Mouse (Mus musculus): ENCODE data around the gene Hist1h2bl. TPM values are rescaled to one million over a fixed set of nuclear protein-coding genes. Genes with fewer than 3 reads are reported as not detected.

Gene Hist1h2bl
- polyA plus RNA-seq, 1 experiment: 3.6 TPM

- peaks cover 24% of the 10 kb centered on the region for H3K4me1 ChIP-seq
- no peak for TF ChIP-seq GATA1 (IDR thresholded peaks at IDR 0.05; ENCODE audit: borderline replicate concordance, low read length)
- no peak for TF ChIP-seq FLI1 (IDR thresholded peaks at IDR 0.05; ENCODE audit: low read length)
- no peak overlapping the region for H3K4me3 ChIP-seq (replicated peaks)
- peaks cover 2% of the 10 kb centered on the region for H3K27me3 ChIP-seq (replicated peaks)
- H3K36me3 ChIP-seq (replicated peaks; ENCODE audit: low read length): no peaks in the 10 kb centered on the region
- no peaks in the 10 kb centered on the region for H3K9me3 ChIP-seq
Observed at GRCm38 (mm10) chr13:21711698-21712097, 4.2 kb downstream of the Hist1h2bl start.

- TF ChIP-seq FLI1 (IDR thresholded peaks at IDR 0.05; ENCODE audit: low read length) (no peak), GATA1 (IDR thresholded peaks at IDR 0.05; ENCODE audit: borderline replicate concordance, low read length) (no peak)
- H3K27me3 ChIP-seq (replicated peaks): peaks cover 2% of the 10 kb centered on the region
- H3K4me1 ChIP-seq: peaks cover 22% of the 10 kb centered on the region
- no peaks in the 10 kb centered on the region for H3K36me3 ChIP-seq (replicated peaks; ENCODE audit: low read length)
- H3K9me3 ChIP-seq: no peaks in the 10 kb centered on the region
- peak overlapping the region; percentile 93 for H3K4me3 ChIP-seq (replicated peaks)
Observed at GRCm38 (mm10) chr13:21710821-21711525, 5.0 kb downstream of the Hist1h2bl start.

- Histone ChIP-seq H3K4me3 (replicated peaks) (peak overlapping the region; percentile 93), H3K27me3 (replicated peaks) (peaks cover 2% of the 10 kb centered on the region), H3K36me3 (replicated peaks; ENCODE audit: low read length) (no peaks in the 10 kb centered on the region), H3K9me3 (no peaks in the 10 kb centered on the region), H3K4me1 (peaks cover 19% of the 10 kb centered on the region)
- TF ChIP-seq GATA1 (IDR thresholded peaks at IDR 0.05; ENCODE audit: borderline replicate concordance, low read length) (no peak), FLI1 (IDR thresholded peaks at IDR 0.05; ENCODE audit: low read length) (no peak)
Observed at GRCm38 (mm10) chr13:21710031-21710711, 5.8 kb downstream of the Hist1h2bl start.

GRCm38 (mm10) chr13:21706669-21707068, 9.3 kb downstream of the Hist1h2bl start:
- TF ChIP-seq GATA1 (IDR thresholded peaks at IDR 0.05; ENCODE audit: borderline replicate concordance, low read length) (no peak), FLI1 (IDR thresholded peaks at IDR 0.05; ENCODE audit: low read length) (no peak)
- H3K27me3 ChIP-seq (replicated peaks): peaks cover 5% of the 10 kb centered on the region
- no peaks in the 10 kb centered on the region for H3K36me3 ChIP-seq (replicated peaks; ENCODE audit: low read length)
- no peaks in the 10 kb centered on the region for H3K9me3 ChIP-seq
- H3K4me1 ChIP-seq: peaks cover 11% of the 10 kb centered on the region
- no peak overlapping the region for H3K4me3 ChIP-seq (replicated peaks)

GRCm38 (mm10) chr13:21697811-21698210, 18.1 kb downstream of the Hist1h2bl start, which contains the start of gene Olfr1359:
Gene Olfr1359, plus strand, starts transcription at chr13:21698111.
- Histone ChIP-seq H3K9me3 (no peaks in the 10 kb centered on the region), H3K27me3 (replicated peaks) (peaks cover 6% of the 10 kb centered on the region), H3K36me3 (replicated peaks; ENCODE audit: low read length) (no peaks in the 10 kb centered on the region), H3K4me3 (replicated peaks) (no peak within 1 kb of the TSS), H3K4me1 (peaks cover 12% of the 10 kb centered on the region)
- TF ChIP-seq GATA1 (IDR thresholded peaks at IDR 0.05; ENCODE audit: borderline replicate concordance, low read length) (no peak), FLI1 (IDR thresholded peaks at IDR 0.05; ENCODE audit: low read length) (no peak)

GRCm38 (mm10) chr13:21677305-21677704, 38.6 kb downstream of the Hist1h2bl start, which contains the start of gene Olfr1360:
Gene Olfr1360, minus strand, starts transcription at chr13:21677405.
- TF ChIP-seq FLI1 (IDR thresholded peaks at IDR 0.05; ENCODE audit: low read length) (no peak), GATA1 (IDR thresholded peaks at IDR 0.05; ENCODE audit: borderline replicate concordance, low read length) (no peak)
- Histone ChIP-seq H3K4me3 (replicated peaks) (no peak within 1 kb of the TSS), H3K27me3 (replicated peaks) (no peaks in the 10 kb centered on the region), H3K4me1 (no peaks in the 10 kb centered on the region), H3K9me3 (no peaks in the 10 kb centered on the region), H3K36me3 (replicated peaks; ENCODE audit: low read length) (no peaks in the 10 kb centered on the region)

Other genes starting within 250 kb of the Hist1h2bl start
- gene Nkapl, start 247.6 kb downstream of the Hist1h2bl start, polyA plus RNA-seq (2012; ENCODE audit: insufficient read depth, low replicate concordance): 0.92 TPM in 1 of 2 replicates, not detected in the other
- not detected in 2 replicates for gene Zkscan4, start 237.2 kb downstream of the Hist1h2bl start, polyA plus RNA-seq (2012; ENCODE audit: insufficient read depth, low replicate concordance)
- gene Gm10065, start 236.7 kb downstream of the Hist1h2bl start, polyA plus RNA-seq (2012; ENCODE audit: insufficient read depth, low replicate concordance): not detected in 2 replicates
- 0.04 TPM in 1 of 2 replicates, not detected in the other for gene AK157302, start 220.9 kb downstream of the Hist1h2bl start, polyA plus RNA-seq (2012; ENCODE audit: insufficient read depth, low replicate concordance)
- 6.5 and 41.0 TPM in 2 replicates for gene Gm11273, start 214.7 kb downstream of the Hist1h2bl start, polyA plus RNA-seq (2012; ENCODE audit: insufficient read depth, low replicate concordance)
- gene Zkscan8, start 185.0 kb downstream of the Hist1h2bl start, polyA plus RNA-seq (2012; ENCODE audit: insufficient read depth, low replicate concordance): 0.20 TPM in 1 of 2 replicates, not detected in the other
- not detected in 2 replicates for gene Olfr1366, start 173.3 kb downstream of the Hist1h2bl start, polyA plus RNA-seq (2012; ENCODE audit: insufficient read depth, low replicate concordance)
- not detected in 2 replicates for gene Olfr1535, start 156.2 kb downstream of the Hist1h2bl start, polyA plus RNA-seq (2012; ENCODE audit: insufficient read depth, low replicate concordance)
- gene Olfr1364, start 134.4 kb downstream of the Hist1h2bl start, polyA plus RNA-seq (2012; ENCODE audit: insufficient read depth, low replicate concordance): 0.10 TPM in 1 of 2 replicates, not detected in the other
- gene Olfr1362, start 102.1 kb downstream of the Hist1h2bl start, polyA plus RNA-seq (2012; ENCODE audit: insufficient read depth, low replicate concordance): not detected in 2 replicates
- gene Olfr11, start 73.6 kb downstream of the Hist1h2bl start, polyA plus RNA-seq (2012; ENCODE audit: insufficient read depth, low replicate concordance): not detected in 2 replicates
- gene Olfr1361, start 52.8 kb downstream of the Hist1h2bl start, polyA plus RNA-seq (2012; ENCODE audit: insufficient read depth, low replicate concordance): not detected in 2 replicates
- not detected in 2 replicates for gene Olfr1360, start 38.7 kb downstream of the Hist1h2bl start, polyA plus RNA-seq (2012; ENCODE audit: insufficient read depth, low replicate concordance)
- gene Olfr1359, start 18.0 kb downstream of the Hist1h2bl start, polyA plus RNA-seq (2012; ENCODE audit: insufficient read depth, low replicate concordance): not detected in 2 replicates
- gene Hist1h2ai, start 279 bp upstream of the Hist1h2bl start, polyA plus RNA-seq (2012; ENCODE audit: insufficient read depth, low replicate concordance): 46.8 and 88.4 TPM in 2 replicates
- gene Hist1h3h, start 1.5 kb upstream of the Hist1h2bl start, polyA plus RNA-seq (2012; ENCODE audit: insufficient read depth, low replicate concordance): 72.9 and 147 TPM in 2 replicates
- 7.3 TPM in 1 of 2 replicates, not detected in the other for gene Hist1h2bm, start 5.9 kb upstream of the Hist1h2bl start, polyA plus RNA-seq (2012; ENCODE audit: insufficient read depth, low replicate concordance)
- 5.0 and 5.5 TPM in 2 replicates for gene Hist1h4j, start 18.9 kb upstream of the Hist1h2bl start, polyA plus RNA-seq (2012; ENCODE audit: insufficient read depth, low replicate concordance)
- 53.8 and 106 TPM in 2 replicates for gene Hist1h4k, start 34.4 kb upstream of the Hist1h2bl start, polyA plus RNA-seq (2012; ENCODE audit: insufficient read depth, low replicate concordance)
- 18.0 and 72.9 TPM in 2 replicates for gene Hist1h2ak, start 37.7 kb upstream of the Hist1h2bl start, polyA plus RNA-seq (2012; ENCODE audit: insufficient read depth, low replicate concordance)
- 7.1 TPM in 1 of 2 replicates, not detected in the other for gene Hist1h2bn, start 38.0 kb upstream of the Hist1h2bl start, polyA plus RNA-seq (2012; ENCODE audit: insufficient read depth, low replicate concordance)
- gene Hist1h1b, start 64.5 kb upstream of the Hist1h2bl start, polyA plus RNA-seq (2012; ENCODE audit: insufficient read depth, low replicate concordance): 3.0 TPM in 1 of 2 replicates, not detected in the other
- 50.5 and 69.6 TPM in 2 replicates for gene Hist1h3i, start 67.2 kb upstream of the Hist1h2bl start, polyA plus RNA-seq (2012; ENCODE audit: insufficient read depth, low replicate concordance)
- gene Hist1h2an, start 71.1 kb upstream of the Hist1h2bl start, polyA plus RNA-seq (2012; ENCODE audit: insufficient read depth, low replicate concordance): 22.2 and 79.5 TPM in 2 replicates
- gene Hist1h2bp, start 71.3 kb upstream of the Hist1h2bl start, polyA plus RNA-seq (2012; ENCODE audit: insufficient read depth, low replicate concordance): 4.6 and 20.3 TPM in 2 replicates
- 83.2 and 173 TPM in 2 replicates for gene Hist1h2bq, start 94.1 kb upstream of the Hist1h2bl start, polyA plus RNA-seq (2012; ENCODE audit: insufficient read depth, low replicate concordance)
- not detected in 2 replicates for gene Hist1h2ao, start 94.3 kb upstream of the Hist1h2bl start, polyA plus RNA-seq (2012; ENCODE audit: insufficient read depth, low replicate concordance)
- 91.9 TPM in 1 of 2 replicates, not detected in the other for gene Hist1h4m, start 95.6 kb upstream of the Hist1h2bl start, polyA plus RNA-seq (2012; ENCODE audit: insufficient read depth, low replicate concordance)
- 88.8 and 245 TPM in 2 replicates for gene Hist1h4n, start 116.1 kb upstream of the Hist1h2bl start, polyA plus RNA-seq (2012; ENCODE audit: insufficient read depth, low replicate concordance)
- gene Hist1h2ap, start 117.4 kb upstream of the Hist1h2bl start, polyA plus RNA-seq (2012; ENCODE audit: insufficient read depth, low replicate concordance): 10,971 and 11,665 TPM in 2 replicates
- 74.1 and 174 TPM in 2 replicates for gene Hist1h2br, start 117.6 kb upstream of the Hist1h2bl start, polyA plus RNA-seq (2012; ENCODE audit: insufficient read depth, low replicate concordance)
- not detected in 2 replicates for gene Zfp184, start 229.0 kb upstream of the Hist1h2bl start, polyA plus RNA-seq (2012; ENCODE audit: insufficient read depth, low replicate concordance)